In the genomic region with DNA sequence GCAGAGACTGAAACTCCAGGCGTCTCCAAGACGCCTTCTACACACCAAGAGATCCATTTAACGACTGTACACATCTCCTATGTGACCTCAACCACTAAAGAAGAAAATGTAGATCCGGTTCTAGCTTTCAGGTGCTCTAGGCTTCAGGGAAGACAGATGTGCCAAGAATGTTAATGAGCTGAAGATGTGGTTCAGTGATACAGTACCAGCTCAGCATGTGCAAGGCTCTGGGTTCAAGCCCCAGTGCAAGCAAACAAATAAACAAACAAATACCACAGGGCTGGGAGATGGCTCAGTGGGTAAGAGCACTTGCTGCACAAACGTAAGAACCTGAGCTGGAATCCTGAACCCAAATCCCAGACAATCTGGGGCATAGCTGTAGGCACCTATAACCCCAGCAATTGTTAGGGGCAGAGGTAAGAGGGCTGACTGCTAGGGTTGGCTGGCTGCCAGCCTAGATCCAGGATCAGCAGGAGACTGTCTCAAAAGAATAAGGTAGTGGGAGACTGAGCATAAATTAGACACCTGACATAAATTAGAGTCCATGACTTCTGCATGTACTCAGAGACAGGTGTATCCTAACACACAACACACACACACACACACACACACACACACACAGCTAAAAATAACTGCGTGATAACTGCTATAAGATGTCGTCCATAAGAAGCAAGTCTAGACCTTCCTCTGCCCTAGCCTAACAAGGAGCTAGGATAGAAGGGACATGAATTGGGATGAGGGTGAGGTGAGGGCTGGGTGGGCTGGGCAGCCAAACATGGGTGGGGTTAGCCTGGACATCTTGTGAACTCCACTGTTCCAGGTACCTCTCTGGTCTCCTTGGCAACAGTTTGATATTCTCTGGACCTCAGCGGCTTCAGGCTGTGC, we compare ENCODE assay signal across 9 mouse cellular contexts.
A peak's percentile ranks its signal among the peaks of the same experiment; 100 is the strongest.
DNase-seq lines count a peak whose midpoint lies in the region; ATAC-seq lines count a peak whose summit lies in the region.
"Had no signal": no experiment of that assay in that cellular context is flagged by ENCODE, and none has a peak within 500 bp of the region (broad histone marks: within the 10 kb centered on the region; RNA-seq: fewer than 3 reads in every experiment).

No protein-coding gene starts in this region.

- H3K4me1 ChIP-seq in kidney, embryonic 14.5 days (ENCODE audit: control insufficient read depth, insufficient read depth, low read length), result peaks cover 20% of the 10 kb centered on the region; the same call in 1 of the 2 replicates
- peaks cover 31% of the 10 kb centered on the region for H3K4me1 ChIP-seq in embryonic facial prominence, embryonic 13.5 days
- H3K4me1 ChIP-seq in neural tube, embryonic 12.5 days, result peaks cover 26% of the 10 kb centered on the region

- no peak overlapping the region for H3K4me3 ChIP-seq in kidney, embryonic 14.5 days (ENCODE audit: low read length)
- 0 out of 2 replicates have a peak overlapping the region, but pooled peaks have one; percentile 10 for H3K4me3 ChIP-seq in embryonic facial prominence, embryonic 13.5 days
- no peak overlapping the region for H3K4me3 ChIP-seq in neural tube, embryonic 12.5 days
- H3K4me3 ChIP-seq: erythroblast, embryonic 14.5 days had no signal

- H3K27me3 ChIP-seq in kidney, embryonic 14.5 days (ENCODE audit: control insufficient read depth, insufficient read depth, low read length), result no peaks in the 10 kb centered on the region
- H3K27me3 ChIP-seq in embryonic facial prominence, embryonic 13.5 days, result no peaks in the 10 kb centered on the region
- H3K27me3 ChIP-seq in neural tube, embryonic 12.5 days (replicated peaks), result no peaks in the 10 kb centered on the region

- ATAC-seq in kidney, embryonic 14.5 days (ENCODE audit: low FRiP score, low TSS enrichment), result no peak
- no peak for ATAC-seq in embryonic facial prominence, embryonic 13.5 days (ENCODE audit: insufficient number of reproducible peaks, insufficient read depth, low FRiP score, low TSS enrichment, low read depth)
- 0 out of 2 replicates have a peak, but pooled peaks have one; percentile 9 for ATAC-seq in neural tube, embryonic 12.5 days (ENCODE audit: low FRiP score, low read depth)

- peak overlapping the region; percentile 42; the same call in 1 of the 2 replicates for H3K27ac ChIP-seq in kidney, embryonic 14.5 days (ENCODE audit: low read depth, low read length)
- H3K27ac ChIP-seq in embryonic facial prominence, embryonic 13.5 days, result peak overlapping the region; percentile 83
- 0 out of 2 replicates have a peak overlapping the region, but pooled peaks have one; percentile 53 for H3K27ac ChIP-seq in neural tube, embryonic 12.5 days

- intact Hi-C loops in left cerebral cortex, postnatal 36 days (cut with DNase I), result loop anchor here (2.0 kb wide), 1 partner anchor 15 kb away; no protein-coding TSS in a partner anchor

- 62% methylated on average over 8 of the region's 8 CpGs for WGBS in kidney, embryonic 14.5 days
- 67% methylated on average over 8 of the region's 8 CpGs for WGBS in embryonic facial prominence, embryonic 13.5 days
- WGBS in neural tube, embryonic 12.5 days, result 80% methylated on average over 8 of the region's 8 CpGs

- no peaks in the 10 kb centered on the region for H3K36me3 ChIP-seq in kidney, embryonic 14.5 days (ENCODE audit: control insufficient read depth, insufficient read depth, low read length)
- H3K36me3 ChIP-seq in embryonic facial prominence, embryonic 13.5 days, result no peaks in the 10 kb centered on the region
- H3K36me3 ChIP-seq in neural tube, embryonic 12.5 days, result no peaks in the 10 kb centered on the region

- peak overlapping the region; percentile 29 for H3K4me2 ChIP-seq in kidney, embryonic 14.5 days (replicated peaks; ENCODE audit: low read depth, low read length)
- peak overlapping the region; percentile 31 for H3K4me2 ChIP-seq in embryonic facial prominence, embryonic 13.5 days
- peak overlapping the region; percentile 50 for H3K4me2 ChIP-seq in neural tube, embryonic 12.5 days (replicated peaks)

- no peak for DNase-seq in kidney, adult 11 months
- DNase-seq in kidney, postnatal 10 days, result peak; percentile 51
- DNase-seq in frontal cortex, postnatal 10 days (ENCODE audit: low spot score in 2 of 2), result no peak
- DNase-seq in left cerebral cortex, postnatal 36 days (ENCODE audit: low spot score in 2 of 2), result no peak
- DNase-seq in layer of hippocampus, adult 9-11 months, result no peak

- no peaks in the 10 kb centered on the region for H3K9me3 ChIP-seq in kidney, embryonic 14.5 days (ENCODE audit: control insufficient read depth, low read length)
- no peaks in the 10 kb centered on the region for H3K9me3 ChIP-seq in embryonic facial prominence, embryonic 13.5 days
- no peaks in the 10 kb centered on the region for H3K9me3 ChIP-seq in neural tube, embryonic 12.5 days

- H3K9ac ChIP-seq in kidney, embryonic 14.5 days (ENCODE audit: low read depth, low read length), result no peak overlapping the region
- H3K9ac ChIP-seq in embryonic facial prominence, embryonic 13.5 days, result peak overlapping the region; percentile 40; the same call in 1 of the 2 replicates
- no peak overlapping the region for H3K9ac ChIP-seq in neural tube, embryonic 12.5 days
